Comparison of ENCODE assay signal across 8 mouse cellular contexts in the genomic region with DNA sequence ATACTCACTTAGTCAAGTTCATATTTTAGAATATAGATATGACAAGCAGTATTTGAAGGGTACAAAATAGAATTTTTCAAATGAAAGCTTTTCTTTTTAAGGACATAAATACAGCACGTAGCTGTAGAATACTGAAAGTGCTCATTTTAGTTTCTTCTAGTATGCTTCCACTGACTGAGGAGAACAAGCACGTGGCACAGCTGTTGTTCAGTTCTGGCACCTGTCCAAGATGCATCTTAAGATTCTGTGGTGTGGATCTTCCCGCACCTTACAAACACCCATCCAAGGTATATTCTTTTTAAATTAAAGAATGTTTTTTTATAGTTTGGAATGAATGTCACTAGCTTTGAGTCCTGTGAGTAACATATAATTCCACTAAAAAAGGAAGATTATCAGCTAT. TPM values are rescaled to one million over a fixed set of nuclear protein-coding genes. Genes with fewer than 3 reads are reported as not detected.
A peak's percentile ranks its signal among the peaks of the same experiment; 100 is the strongest.
DNase-seq lines count a peak whose midpoint lies in the region; ATAC-seq lines count a peak whose summit lies in the region.

No protein-coding gene starts in this region.

- H3K4me3 ChIP-seq in intestine, embryonic 16.5 days (ENCODE audit: low read length), result peak overlapping the region; percentile 79; the same call in 1 of the 2 replicates
- peak overlapping the region; percentile 93 for H3K4me3 ChIP-seq in midbrain, embryonic 13.5 days (replicated peaks)

- peaks cover 5% of the 10 kb centered on the region; the same call in 1 of the 2 replicates for H3K4me1 ChIP-seq in intestine, embryonic 16.5 days (ENCODE audit: control insufficient read depth, insufficient read depth, low read length)
- H3K4me1 ChIP-seq in midbrain, embryonic 13.5 days (replicated peaks), result peaks cover 28% of the 10 kb centered on the region

- H3K9ac ChIP-seq in intestine, embryonic 16.5 days (ENCODE audit: low read depth, low read length), result no peak overlapping the region
- H3K9ac ChIP-seq in midbrain, embryonic 13.5 days (replicated peaks), result peak overlapping the region; percentile 92; the same call in 1 of the 2 replicates

- H3K36me3 ChIP-seq in intestine, embryonic 16.5 days (ENCODE audit: control insufficient read depth, insufficient read depth, low read length), result no peaks in the 10 kb centered on the region
- peaks cover 3% of the 10 kb centered on the region; the same call in 1 of the 2 replicates for H3K36me3 ChIP-seq in midbrain, embryonic 13.5 days

- DNase-seq in cerebellum, postnatal 14 days, result peak; percentile 22 to 24
- DNase-seq in cerebellum, postnatal 4 days (ENCODE audit: low spot score in 2 of 2), result no peak
- DNase-seq in 3T3-L1 (ENCODE audit: low read depth, low spot score), result peak; percentile 59
- peak; percentile 46 for DNase-seq in c-Kit-positive CD71-positive TER-119-positive erythroid progenitor cells, embryonic 14.5 days (ENCODE audit: low spot score)
- no peak for DNase-seq in layer of hippocampus, postnatal 10 days (ENCODE audit: low spot score in 2 of 2)
- no peak for DNase-seq in adrenal gland, adult (ENCODE audit: inconsistent age in 2 of 2, low spot score in 1 of 2)

- peak overlapping the region; percentile 58 for H3K4me2 ChIP-seq in intestine, embryonic 16.5 days (ENCODE audit: low read depth, low read length)
- peak overlapping the region; percentile 64 for H3K4me2 ChIP-seq in midbrain, embryonic 13.5 days (replicated peaks)

- H3K27ac ChIP-seq in intestine, embryonic 16.5 days (ENCODE audit: low read length), result no peak overlapping the region
- no peak overlapping the region for H3K27ac ChIP-seq in midbrain, embryonic 13.5 days

- H3K9me3 ChIP-seq in intestine, embryonic 16.5 days (ENCODE audit: control insufficient read depth, low read length), result no peaks in the 10 kb centered on the region
- H3K9me3 ChIP-seq in midbrain, embryonic 13.5 days, result no peaks in the 10 kb centered on the region

- ATAC-seq in intestine, embryonic 16.5 days, result no peak
- no peak for ATAC-seq in midbrain, embryonic 13.5 days

- H3K27me3 ChIP-seq in intestine, embryonic 16.5 days (replicated peaks; ENCODE audit: control insufficient read depth, insufficient read depth, low read length), result no peaks in the 10 kb centered on the region
- H3K27me3 ChIP-seq in midbrain, embryonic 13.5 days, result no peaks in the 10 kb centered on the region

- 18% methylated on average over 3 of the region's 3 CpGs for WGBS in intestine, embryonic 16.5 days
- 46% methylated on average over 3 of the region's 3 CpGs for WGBS in midbrain, embryonic 13.5 days

RNA-seq across cellular contexts. Expression of a gene that starts 1.4 kb away (rescaled TPM):
- 30.4 and 33.0 TPM in 2 replicates for polyA plus RNA-seq in intestine, embryonic 16.5 days (2015; fragmentation: Nextera tagmentation; extraction: Ambion mirVana)
- 34.7 and 41.8 TPM in 2 replicates for polyA plus RNA-seq in midbrain, embryonic 13.5 days (2015; fragmentation: Nextera tagmentation; extraction: Ambion mirVana)
- 10 to 100 TPM; 23.6 to 25.9 TPM for total RNA-seq in layer of hippocampus, postnatal 10 days (2021)

RNA-seq across cellular contexts. Expression of a gene that starts 1.7 kb away (rescaled TPM):
- polyA plus RNA-seq in intestine, embryonic 16.5 days (2015; fragmentation: Nextera tagmentation; extraction: Ambion mirVana), result 20.5 and 20.9 TPM in 2 replicates
- polyA plus RNA-seq in midbrain, embryonic 13.5 days (2015; fragmentation: Nextera tagmentation; extraction: Ambion mirVana), result 13.3 and 14.7 TPM in 2 replicates
- total RNA-seq in layer of hippocampus, postnatal 10 days (2021), result 10 to 100 TPM; 13.7 to 21.0 TPM

RNA-seq across cellular contexts. Expression of a gene that starts 33.7 kb away (rescaled TPM):
- 18.3 and 18.7 TPM in 2 replicates for polyA plus RNA-seq in intestine, embryonic 16.5 days (2015; fragmentation: Nextera tagmentation; extraction: Ambion mirVana)
- polyA plus RNA-seq in midbrain, embryonic 13.5 days (2015; fragmentation: Nextera tagmentation; extraction: Ambion mirVana), result 141 and 149 TPM in 2 replicates
- total RNA-seq in layer of hippocampus, postnatal 10 days (2021), result 10 to 100 TPM; 66.0 to 69.2 TPM

Comparison
In these comparisons a context has a peak if more than half of its experiments do, and no peak if none do; other contexts are left out.
1. DNase-seq: peak in cerebellum, postnatal 14 days (2 of 2), 3T3-L1 (single experiment) and c-Kit-positive CD71-positive TER-119-positive erythroid progenitor cells, embryonic 14.5 days (single experiment); none in cerebellum, postnatal 4 days (0 of 2), layer of hippocampus, postnatal 10 days (0 of 2) and adrenal gland, adult (0 of 2).